Mouse (Mus musculus) right cerebral cortex, postnatal 4 days (tissue): Measurements from ENCODE around the gene Gpr176.

Experiments used
- DNase-seq: peaks from one replicate; pipeline ENCODE4 v3.0.0-alpha.2; 2022

The Gpr176 gene

GRCm38 (mm10) chr2:118372901-118373571 is at the start of gene Gpr176:
Gene Gpr176 (minus strand): TSS chr2:118373419.
- peak; percentile 66 for DNase-seq

- DNase-seq: no peak
Observed at GRCm38 (mm10) chr2:118422385-118422784, 49.2 kb upstream of the Gpr176 start.

GRCm38 (mm10) chr2:118421951-118422350 is 48.7 kb upstream of the Gpr176 start:
- no peak for DNase-seq

- no peak for DNase-seq
Observed at GRCm38 (mm10) chr2:118418076-118418475, 44.9 kb upstream of the Gpr176 start.

GRCm38 (mm10) chr2:118415601-118416355 is 42.6 kb upstream of the Gpr176 start:
- no peak for DNase-seq

- no peak for DNase-seq
Observed at GRCm38 (mm10) chr2:118412821-118413220, 39.6 kb upstream of the Gpr176 start.

- no peak for DNase-seq
Observed at GRCm38 (mm10) chr2:118408336-118408895, 35.2 kb upstream of the Gpr176 start.

- DNase-seq: no peak
Observed at GRCm38 (mm10) chr2:118406811-118407210, 33.6 kb upstream of the Gpr176 start.

- DNase-seq: no peak
Observed at GRCm38 (mm10) chr2:118405568-118405967, 32.3 kb upstream of the Gpr176 start.

- DNase-seq: no peak
Observed at GRCm38 (mm10) chr2:118404336-118404735, 31.1 kb upstream of the Gpr176 start.

- DNase-seq: no peak
Observed at GRCm38 (mm10) chr2:118401834-118402727, 28.9 kb upstream of the Gpr176 start.

GRCm38 (mm10) chr2:118399751-118400150 is 26.5 kb upstream of the Gpr176 start:
- no peak for DNase-seq

- no peak for DNase-seq
Observed at GRCm38 (mm10) chr2:118391201-118391600, 18.0 kb upstream of the Gpr176 start.

GRCm38 (mm10) chr2:118390072-118390471 is 16.9 kb upstream of the Gpr176 start:
- DNase-seq: no peak

- no peak for DNase-seq
Observed at GRCm38 (mm10) chr2:118389569-118389968, 16.4 kb upstream of the Gpr176 start.

GRCm38 (mm10) chr2:118388341-118389335 is 15.4 kb upstream of the Gpr176 start, which contains the start of gene Eif2ak4:
Gene Eif2ak4 (plus strand): TSS chr2:118388618.
- peak; percentile 96 for DNase-seq

GRCm38 (mm10) chr2:118383387-118383786 is 10.2 kb upstream of the Gpr176 start:
- no peak for DNase-seq

GRCm38 (mm10) chr2:118379756-118380155 is 6.5 kb upstream of the Gpr176 start:
- no peak for DNase-seq

- no peak for DNase-seq
Observed at GRCm38 (mm10) chr2:118375931-118376330, 2.7 kb upstream of the Gpr176 start.

- DNase-seq: no peak
Observed at GRCm38 (mm10) chr2:118375522-118375921, 2.3 kb upstream of the Gpr176 start.

GRCm38 (mm10) chr2:118373572-118374279 is 507 bp upstream of the Gpr176 start:
- DNase-seq: peak; percentile 85
